24 mouse cellular contexts compared by ENCODE assay signal in genomic region chr16:15478876-15479275, GRCm38 (mm10).
"Had no signal": no experiment of that assay in that cellular context is flagged by ENCODE, and none has a peak within 500 bp of the region (broad histone marks: within the 10 kb centered on the region; RNA-seq: fewer than 3 reads in every experiment).

No protein-coding gene starts in this region.

- H3K27ac ChIP-seq: heart, adult 2 months; heart, embryonic 10.5 days; hindbrain, embryonic 13.5 days; hindbrain, embryonic 15.5 days; hindbrain, postnatal 0 days; kidney, embryonic 15.5 days; layer of hippocampus, adult 2 months; limb, embryonic 13.5 days; limb, embryonic 15.5 days; liver, embryonic 12.5 days; liver, embryonic 14.5 days had no signal

- H3K4me2 ChIP-seq: heart, embryonic 12.5 days; hindbrain, embryonic 13.5 days; hindbrain, embryonic 15.5 days; kidney, embryonic 15.5 days; limb, embryonic 13.5 days; limb, embryonic 15.5 days; liver, embryonic 12.5 days had no signal

- H3K27me3 ChIP-seq: heart, embryonic 12.5 days; hindbrain, embryonic 13.5 days; hindbrain, embryonic 15.5 days; kidney, embryonic 15.5 days; limb, embryonic 13.5 days; limb, embryonic 15.5 days; liver, embryonic 12.5 days had no signal

- H3K4me3 ChIP-seq: heart, adult 2 months; heart, embryonic 10.5 days; heart, embryonic 12.5 days; hindbrain, embryonic 13.5 days; hindbrain, embryonic 15.5 days; kidney, embryonic 15.5 days; layer of hippocampus, adult 2 months; limb, embryonic 13.5 days; limb, embryonic 15.5 days; liver, embryonic 12.5 days had no signal

- H3K36me3 ChIP-seq: heart, embryonic 10.5 days; heart, embryonic 12.5 days; hindbrain, embryonic 13.5 days; hindbrain, embryonic 15.5 days; kidney, embryonic 15.5 days; limb, embryonic 13.5 days; limb, embryonic 15.5 days; liver, embryonic 12.5 days had no signal

- DNase-seq: gastrocnemius, postnatal 14 days; gastrocnemius, postnatal 36 days; heart, adult 11 months; heart, adult 2 months; heart, postnatal 14 days; heart, postnatal 36 days; kidney, adult 18-20 months; kidney, adult 9 months; kidney, postnatal 10 days; kidney, postnatal 25 days; kidney, postnatal 4 days; left cerebral cortex, postnatal 4 days had no signal

- H3K9me3 ChIP-seq: heart, embryonic 10.5 days; hindbrain, embryonic 13.5 days; hindbrain, embryonic 15.5 days; kidney, embryonic 15.5 days; limb, embryonic 13.5 days; limb, embryonic 15.5 days; liver, embryonic 12.5 days had no signal

- ATAC-seq: hindbrain, postnatal 0 days; intestine, embryonic 16.5 days; liver, embryonic 12.5 days had no signal

- H3K9ac ChIP-seq: heart, embryonic 12.5 days; hindbrain, embryonic 13.5 days; hindbrain, embryonic 15.5 days; kidney, embryonic 15.5 days; limb, embryonic 13.5 days; limb, embryonic 15.5 days; liver, embryonic 12.5 days; liver, embryonic 14.5 days had no signal

- H3K4me1 ChIP-seq: heart, embryonic 10.5 days; heart, embryonic 12.5 days; hindbrain, embryonic 13.5 days; hindbrain, embryonic 15.5 days; kidney, embryonic 15.5 days; limb, embryonic 13.5 days; limb, embryonic 15.5 days; liver, embryonic 12.5 days had no signal
